Mouse (Mus musculus): ENCODE measurements around the gene Rab44.

- TF ChIP-seq CTCF (IDR thresholded peaks at IDR 0.05; ENCODE audit: low read depth) (no peak), EP300 (IDR thresholded peaks at IDR 0.05; ENCODE audit: low read depth) (no peak)
These were observed 45.0 kb downstream of the Rab44 start for GRCm38 (mm10) chr17:29158899-29159298.
